In the genomic region with DNA sequence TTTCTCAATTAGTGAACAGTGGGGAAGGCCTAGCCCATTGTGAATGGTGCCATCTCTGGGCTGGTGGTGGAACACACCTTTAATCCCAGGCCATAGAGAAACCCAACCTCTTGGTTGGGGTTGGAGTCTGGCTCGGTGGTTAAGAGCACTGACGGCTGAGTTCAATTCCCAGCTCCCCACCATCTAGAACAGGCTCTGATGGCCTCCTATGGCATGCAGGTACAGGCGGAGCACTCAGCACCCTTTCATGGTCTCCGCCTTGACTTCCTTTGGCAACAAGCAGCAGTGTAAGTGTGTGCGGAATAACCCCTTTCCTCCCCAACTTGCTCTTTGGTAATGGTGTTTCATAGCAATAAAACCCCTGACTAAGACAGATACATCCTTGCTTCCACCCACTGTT, we compare ENCODE assay signal across 8 mouse cellular contexts. TPM values are rescaled to one million over a fixed set of nuclear protein-coding genes. Genes with fewer than 3 reads are reported as not detected.
A peak's percentile ranks its signal among the peaks of the same experiment; 100 is the strongest.
DNase-seq lines count a peak whose midpoint lies in the region; TF ChIP-seq lines count a peak whose summit lies in the region.

No protein-coding gene starts in this region.

- H3K36me3 ChIP-seq in heart, embryonic 10.5 days: peaks cover 54% of the 10 kb centered on the region
- peaks cover 49% of the 10 kb centered on the region for H3K36me3 ChIP-seq in ES-E14 (ENCODE audit: control insufficient read depth, insufficient read depth, low read length, poor library complexity, severe bottlenecking)
- H3K36me3 ChIP-seq in hindbrain, embryonic 10.5 days: peaks cover 55% of the 10 kb centered on the region
- H3K36me3 ChIP-seq in midbrain, embryonic 10.5 days: peaks cover 54% of the 10 kb centered on the region

- 0 out of 2 replicates have a peak overlapping the region, but pooled peaks have one; percentile 69 for H3K27ac ChIP-seq in heart, embryonic 10.5 days
- peak overlapping the region; percentile 73; the same call in 1 of the 2 replicates for H3K27ac ChIP-seq in ES-E14 (ENCODE audit: insufficient read depth, low read depth, low read length, poor library complexity, severe bottlenecking)
- 0 out of 2 replicates have a peak overlapping the region, but pooled peaks have one; percentile 99 for H3K27ac ChIP-seq in hindbrain, embryonic 10.5 days
- peak overlapping the region; percentile 99; the same call in 1 of the 2 replicates for H3K27ac ChIP-seq in midbrain, embryonic 10.5 days (replicated peaks)

- intact Hi-C loops in left cerebral cortex, postnatal 14 days (cut with DNase I): no loop called here

- in situ Hi-C loops in ES-E14 (cut with MboI; ENCODE audit: low sequenced_read_pairs in 2 of 2, unreplicated experiment in 2 of 2): no loop called here

- no peak for DNase-seq in heart, embryonic 10.5 days (ENCODE audit: low spot score)
- DNase-seq in heart, adult 8-10 months (ENCODE audit: low spot score): no peak
- no peak for DNase-seq in ES-E14 (ENCODE audit: low read depth, low spot score)
- DNase-seq in hindbrain, embryonic 10.5 days (ENCODE audit: low spot score): no peak
- no peak for DNase-seq in midbrain, embryonic 10.5 days (ENCODE audit: low spot score)
- no peak for DNase-seq in right cerebral cortex, adult 2 months (ENCODE audit: low spot score in 2 of 2)
- DNase-seq in left cerebral cortex, postnatal 14 days (ENCODE audit: low spot score in 2 of 2): no peak
- no peak for DNase-seq in embryo, embryonic 10 days (ENCODE audit: low spot score)

- no peaks in the 10 kb centered on the region for H3K27me3 ChIP-seq in heart, embryonic 10.5 days (ENCODE audit: insufficient read depth, poor library complexity, severe bottlenecking)
- no peaks in the 10 kb centered on the region for H3K27me3 ChIP-seq in hindbrain, embryonic 10.5 days (ENCODE audit: insufficient read depth, poor library complexity, severe bottlenecking)
- H3K27me3 ChIP-seq in midbrain, embryonic 10.5 days (ENCODE audit: low read depth, poor library complexity, severe bottlenecking): no peaks in the 10 kb centered on the region

- 75% methylated on average over 5 of the region's 5 CpGs for WGBS in heart, embryonic 10.5 days
- WGBS in hindbrain, embryonic 10.5 days: 76% methylated on average over 5 of the region's 5 CpGs
- WGBS in midbrain, embryonic 10.5 days: 78% methylated on average over 5 of the region's 5 CpGs

- H3K9ac ChIP-seq in ES-E14 (ENCODE audit: insufficient read depth, low read depth, low read length, poor library complexity, severe bottlenecking): peak overlapping the region; percentile 99

- H3K4me3 ChIP-seq in heart, embryonic 10.5 days: peak overlapping the region; percentile 86
- H3K4me3 ChIP-seq in ES-E14 (ENCODE audit: insufficient read depth in 1 of 2, low read depth in 1 of 2, low read length in 2 of 2, poor library complexity in 1 of 2, severe bottlenecking in 1 of 2): peak overlapping the region; percentile 86 to 89
- H3K4me3 ChIP-seq in hindbrain, embryonic 10.5 days: peak overlapping the region; percentile 98
- H3K4me3 ChIP-seq in midbrain, embryonic 10.5 days: peak overlapping the region; percentile 97

- no peaks in the 10 kb centered on the region for H3K9me3 ChIP-seq in heart, embryonic 10.5 days
- H3K9me3 ChIP-seq in ES-E14 (ENCODE audit: control insufficient read depth, insufficient read depth, low read depth, low read length): no peaks in the 10 kb centered on the region
- no peaks in the 10 kb centered on the region for H3K9me3 ChIP-seq in hindbrain, embryonic 10.5 days
- H3K9me3 ChIP-seq in midbrain, embryonic 10.5 days (replicated peaks): no peaks in the 10 kb centered on the region

- H3K4me1 ChIP-seq in heart, embryonic 10.5 days: peaks cover 41% of the 10 kb centered on the region
- peaks cover 0 to 15% of the 10 kb centered on the region in 2 experiments; a peak in 1 of 4 replicates for H3K4me1 ChIP-seq in ES-E14 (ENCODE audit: control insufficient read depth in 2 of 2, insufficient read depth in 2 of 2, low read length in 2 of 2, poor library complexity in 1 of 2)
- peaks cover 48% of the 10 kb centered on the region for H3K4me1 ChIP-seq in hindbrain, embryonic 10.5 days (replicated peaks)
- H3K4me1 ChIP-seq in midbrain, embryonic 10.5 days: peaks cover 44% of the 10 kb centered on the region

TF ChIP-seq in ES-E14, 5 proteins besides CTCF, POLR2A, EP300 and RAD21:
- no peak for TF ChIP-seq ZC3H11A (IDR thresholded peaks at IDR 0.05; ENCODE audit: borderline replicate concordance, low read depth, low read length)
- TF ChIP-seq HCFC1 (IDR thresholded peaks at IDR 0.05; ENCODE audit: borderline replicate concordance, insufficient read depth, low read length): no peak
- TF ChIP-seq MAFK (IDR thresholded peaks at IDR 0.05; ENCODE audit: insufficient read depth, low read depth, low read length): no peak
- no peak for TF ChIP-seq CHD2 (IDR thresholded peaks at IDR 0.05; ENCODE audit: low read depth, low read length)
- no peak for TF ChIP-seq ZNF384 (IDR thresholded peaks at IDR 0.05; ENCODE audit: low read depth, low read length)
TF ChIP-seq in ES-E14: peak in this region for 0.

RNA-seq across cellular contexts. Expression of a gene that starts 10.3 kb away (rescaled TPM):
- polyA plus RNA-seq in heart, embryonic 10.5 days (2016; fragmentation: Nextera tagmentation; extraction: Ambion mirVana): 15.7 and 18.2 TPM in 2 replicates
- total RNA-seq in heart, adult 8-10 months (2022): 10 to 100 TPM; 15.0 to 26.6 (median 20.9) TPM
- total RNA-seq in ES-E14 (2012; rRNA removed): 24.6 and 46.6 TPM in 2 replicates
- 32.8 and 48.5 TPM in 2 replicates for polyA plus RNA-seq in hindbrain, embryonic 10.5 days (2016; fragmentation: Nextera tagmentation; extraction: Ambion mirVana)
- polyA plus RNA-seq in midbrain, embryonic 10.5 days (2016; fragmentation: Nextera tagmentation; extraction: Ambion mirVana): 36.4 and 51.4 TPM in 2 replicates
- total RNA-seq in left cerebral cortex, postnatal 14 days (2021): 10 to 100 TPM; 80.3 TPM

RNA-seq across cellular contexts. Expression of a gene that starts 32.5 kb away (rescaled TPM):
- polyA plus RNA-seq in heart, embryonic 10.5 days (2016; fragmentation: Nextera tagmentation; extraction: Ambion mirVana): not detected in 2 replicates
- total RNA-seq in heart, adult 8-10 months (2022): not detected
- total RNA-seq in ES-E14 (2012; rRNA removed): not detected in 2 replicates
- polyA plus RNA-seq in hindbrain, embryonic 10.5 days (2016; fragmentation: Nextera tagmentation; extraction: Ambion mirVana): not detected in 2 replicates
- polyA plus RNA-seq in midbrain, embryonic 10.5 days (2016; fragmentation: Nextera tagmentation; extraction: Ambion mirVana): not detected in 2 replicates
- not detected for total RNA-seq in left cerebral cortex, postnatal 14 days (2021)

RNA-seq across cellular contexts. Expression of a gene that starts 34.4 kb away (rescaled TPM):
- 20.4 and 28.9 TPM in 2 replicates for polyA plus RNA-seq in heart, embryonic 10.5 days (2016; fragmentation: Nextera tagmentation; extraction: Ambion mirVana)
- 10 to 100 TPM; 51.1 to 65.9 (median 60.8) TPM for total RNA-seq in heart, adult 8-10 months (2022)
- 60.4 and 88.2 TPM in 2 replicates for total RNA-seq in ES-E14 (2012; rRNA removed)
- 12.3 and 13.5 TPM in 2 replicates for polyA plus RNA-seq in hindbrain, embryonic 10.5 days (2016; fragmentation: Nextera tagmentation; extraction: Ambion mirVana)
- polyA plus RNA-seq in midbrain, embryonic 10.5 days (2016; fragmentation: Nextera tagmentation; extraction: Ambion mirVana): 9.0 and 10.6 TPM in 2 replicates
- 1 to 10 TPM in 1 of 2 experiments, under 1 TPM in 1; 0.72 to 1.3 TPM for total RNA-seq in left cerebral cortex, postnatal 14 days (2021)

RNA-seq across cellular contexts. Expression of a gene that starts 52.1 kb away (rescaled TPM):
- polyA plus RNA-seq in heart, embryonic 10.5 days (2016; fragmentation: Nextera tagmentation; extraction: Ambion mirVana): not detected in 2 replicates
- not detected for total RNA-seq in heart, adult 8-10 months (2022)
- total RNA-seq in ES-E14 (2012; rRNA removed): not detected in 2 replicates
- polyA plus RNA-seq in hindbrain, embryonic 10.5 days (2016; fragmentation: Nextera tagmentation; extraction: Ambion mirVana): not detected in 2 replicates
- not detected in 2 replicates for polyA plus RNA-seq in midbrain, embryonic 10.5 days (2016; fragmentation: Nextera tagmentation; extraction: Ambion mirVana)
- not detected for total RNA-seq in left cerebral cortex, postnatal 14 days (2021)

RNA-seq across cellular contexts. Expression of a gene that starts 58.8 kb away (rescaled TPM):
- polyA plus RNA-seq in heart, embryonic 10.5 days (2016; fragmentation: Nextera tagmentation; extraction: Ambion mirVana): 164 and 186 TPM in 2 replicates
- total RNA-seq in heart, adult 8-10 months (2022): 100 to 1,000 TPM; 122 to 172 (median 148) TPM
- 104 and 156 TPM in 2 replicates for total RNA-seq in ES-E14 (2012; rRNA removed)
- 78.3 and 101 TPM in 2 replicates for polyA plus RNA-seq in hindbrain, embryonic 10.5 days (2016; fragmentation: Nextera tagmentation; extraction: Ambion mirVana)
- 68.5 and 85.7 TPM in 2 replicates for polyA plus RNA-seq in midbrain, embryonic 10.5 days (2016; fragmentation: Nextera tagmentation; extraction: Ambion mirVana)
- 10 to 100 TPM; 68.5 to 78.9 TPM for total RNA-seq in left cerebral cortex, postnatal 14 days (2021)

Comparison
In these comparisons a context has a peak if more than half of its experiments do, and no peak if none do; other contexts are left out.
1. RNA of a gene that starts 34.4 kb away (total RNA-seq): 51.1 to 65.9 TPM in heart, adult 8-10 months and 60.4 to 88.2 TPM in ES-E14; 0.72 to 1.3 TPM in left cerebral cortex, postnatal 14 days; every median in the first group is over 10 times any median in the second.
2. Peak in every context shown above with its lines, with median percentiles within 50 percentile points of each other: H3K27ac ChIP-seq and H3K4me3 ChIP-seq.